Mouse (Mus musculus) liver, adult (tissue): Measurements from ENCODE around the gene Tmem37.
A peak's percentile ranks its signal among the peaks of the same experiment; 100 is the strongest.

Experiments
- GATA4 ChIP-seq: IDR thresholded peaks from 2 replicates; pipeline ENCODE4 v1.6.1; 2014; ENCODE audit warnings: mild to moderate bottlenecking, low read length; ENCODE audit not compliant: insufficient replicate concordance

Tmem37 gene

DNA sequence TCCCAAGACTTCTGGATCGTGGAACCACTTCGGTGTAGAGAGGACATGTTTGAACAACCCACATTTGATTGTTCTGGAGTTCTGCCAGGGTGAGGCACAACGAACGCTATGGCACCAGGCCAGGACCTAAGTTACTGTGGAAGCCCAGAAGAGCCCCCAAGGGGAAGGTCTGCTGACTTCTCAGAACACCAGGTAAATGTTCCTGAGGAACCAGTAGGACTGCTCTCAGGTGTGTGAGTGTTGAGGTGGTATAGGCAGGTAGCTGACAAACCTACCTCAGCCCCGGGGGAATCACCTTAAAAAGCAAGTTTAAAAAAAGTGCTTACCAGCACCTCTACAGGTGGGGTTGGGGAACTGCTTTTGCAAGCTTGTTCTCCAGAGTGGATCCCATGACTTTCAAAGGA, 31.7 kb upstream of the Tmem37 start:
- no peak for TF ChIP-seq GATA4

DNA sequence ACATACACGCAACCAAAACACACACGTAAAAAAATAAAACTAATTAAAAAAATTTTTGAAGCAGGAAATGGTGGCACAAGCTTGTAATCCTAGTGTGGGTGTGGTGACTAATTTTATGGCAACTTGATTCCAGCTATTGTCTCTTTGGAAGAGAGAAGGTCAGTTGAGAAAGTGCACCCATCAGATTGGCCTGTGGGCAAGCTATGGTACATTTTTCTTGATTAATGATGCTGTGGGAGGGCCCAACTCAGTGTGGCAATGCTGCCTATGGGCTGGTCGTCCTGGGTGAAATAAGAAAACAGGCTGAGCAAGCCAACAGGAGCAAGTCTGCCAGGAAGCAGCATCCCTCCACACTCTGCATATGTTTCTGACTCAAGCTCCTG, 27.3 kb upstream of the Tmem37 start:
- TF ChIP-seq GATA4 = no peak

DNA sequence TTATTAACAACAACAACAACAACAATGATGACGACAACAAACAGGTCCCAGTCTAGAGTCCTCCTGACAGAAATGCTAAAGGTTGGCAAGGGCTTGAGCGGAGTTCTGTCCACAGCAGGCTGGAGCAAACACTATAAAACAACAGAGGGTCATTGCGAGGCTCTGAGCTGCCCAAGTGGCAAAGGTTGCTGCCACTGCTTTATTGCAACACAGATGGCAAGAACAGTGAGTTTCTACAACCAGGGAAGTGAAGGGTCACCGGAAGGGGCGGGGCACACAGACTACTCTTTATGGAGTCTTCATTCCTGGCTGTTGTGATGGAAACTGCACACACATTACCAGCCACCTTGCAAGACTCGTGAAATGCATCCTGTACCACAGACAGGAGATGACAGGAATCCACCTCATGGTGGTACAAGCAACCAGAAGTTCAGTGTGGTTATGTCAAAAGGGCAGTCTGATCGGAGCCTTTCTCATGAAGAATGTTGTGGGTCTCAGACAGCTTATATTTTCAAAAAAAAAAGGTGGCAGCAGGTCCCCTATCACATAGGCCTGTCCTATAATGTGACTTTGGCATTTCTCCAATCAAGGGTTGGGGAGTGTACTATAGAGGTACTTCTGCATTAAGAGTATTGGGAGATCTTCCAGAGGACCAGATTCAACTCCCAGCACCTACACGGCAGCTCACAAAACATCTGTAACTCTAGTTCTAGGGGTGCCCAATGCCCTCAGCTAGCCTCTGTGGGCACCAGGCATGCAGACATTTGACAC, 26.8 kb upstream of the Tmem37 start:
- TF ChIP-seq GATA4 = no peak

DNA sequence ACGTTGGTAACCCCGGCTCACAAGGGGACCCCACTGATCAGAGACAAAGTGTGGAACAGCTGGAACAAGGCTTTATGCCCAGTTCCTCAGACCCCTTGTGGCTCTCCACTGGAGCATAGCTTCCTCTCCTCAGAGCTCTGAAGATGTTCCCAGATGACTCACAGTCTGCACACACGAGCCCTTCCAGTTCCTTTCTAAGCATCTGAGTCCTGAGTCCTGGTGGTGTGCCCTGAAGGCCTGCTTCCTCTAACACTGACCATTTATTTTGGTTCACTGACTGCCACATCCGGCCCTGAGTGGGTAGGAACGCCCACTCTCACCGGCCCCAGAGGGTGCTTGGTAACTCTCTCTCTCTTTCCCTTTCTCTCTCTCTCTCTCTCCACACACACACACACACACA, 25.6 kb upstream of the Tmem37 start:
- TF ChIP-seq GATA4 = no peak

DNA sequence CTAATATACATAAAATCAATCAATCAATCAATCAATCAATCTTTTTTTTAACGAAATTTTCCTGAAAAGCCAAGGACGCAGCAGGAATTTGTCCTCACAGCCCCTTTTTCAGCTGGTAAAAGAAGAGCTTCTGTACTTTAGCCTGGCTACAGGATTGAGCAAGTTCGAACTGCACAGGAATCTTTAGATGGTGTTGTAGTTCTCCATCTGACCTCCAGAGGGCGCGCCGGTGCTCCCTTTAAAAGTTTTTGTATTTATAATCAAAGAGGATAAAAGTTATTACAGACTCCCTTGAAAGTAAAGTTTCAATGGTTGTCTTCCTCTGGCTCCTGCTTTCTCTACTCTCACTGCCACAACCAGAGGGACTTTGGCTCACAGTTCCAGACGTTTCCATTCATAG, 24.5 kb upstream of the Tmem37 start:
- TF ChIP-seq GATA4 = no peak

DNA sequence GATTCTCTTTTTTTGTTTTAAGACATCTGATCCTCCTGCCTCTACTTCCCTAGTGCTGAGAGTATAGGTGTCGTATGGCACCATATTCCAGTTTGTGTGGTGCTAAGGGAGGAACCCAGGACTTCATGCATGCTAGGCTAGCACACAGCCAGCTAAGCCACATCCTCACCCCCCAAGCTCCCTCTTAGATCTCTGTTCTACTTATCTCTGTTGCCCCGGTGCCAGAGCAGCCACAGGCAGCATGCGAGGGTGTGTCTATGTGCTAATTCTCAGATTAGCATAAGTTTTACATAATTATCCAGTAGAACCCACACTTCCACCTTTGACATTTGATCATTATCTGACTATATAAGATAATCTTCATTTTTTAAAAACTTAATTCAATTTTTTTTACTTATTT, 21.0 kb upstream of the Tmem37 start:
- TF ChIP-seq GATA4 = no peak

DNA sequence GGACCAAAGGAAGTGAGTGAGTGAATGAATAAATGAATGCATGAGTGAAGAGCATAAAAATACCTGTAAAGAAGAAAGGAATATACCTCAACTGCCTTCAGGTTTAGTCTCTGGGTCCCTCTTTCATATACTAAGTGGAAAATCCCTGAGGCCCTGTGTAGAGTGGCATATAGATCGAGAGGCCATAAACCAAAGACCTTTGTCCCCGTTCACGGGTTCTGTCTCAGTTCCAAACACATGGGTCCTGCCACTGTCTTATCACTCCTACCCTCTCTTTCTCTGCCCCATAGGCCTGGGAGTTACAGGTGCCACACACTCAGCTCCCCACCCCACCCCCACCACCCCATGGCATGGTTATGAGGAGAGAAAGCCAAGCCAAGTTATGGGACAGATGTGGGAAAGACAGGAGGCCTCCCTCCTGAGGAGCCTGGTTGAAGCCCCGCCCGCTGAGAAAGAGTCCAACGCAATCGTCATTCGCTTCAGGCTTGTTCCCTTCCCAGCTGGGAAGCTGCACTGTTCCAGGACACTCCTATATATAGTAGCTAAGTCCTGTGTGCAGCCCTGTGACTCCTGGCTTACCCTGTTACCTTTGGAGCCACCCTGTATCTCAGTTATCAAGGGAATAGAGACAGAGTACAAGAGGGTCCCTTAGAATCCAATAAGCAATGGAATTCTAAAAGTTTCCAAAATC, 17.2 kb upstream of the Tmem37 start:
- TF ChIP-seq GATA4 = no peak

DNA sequence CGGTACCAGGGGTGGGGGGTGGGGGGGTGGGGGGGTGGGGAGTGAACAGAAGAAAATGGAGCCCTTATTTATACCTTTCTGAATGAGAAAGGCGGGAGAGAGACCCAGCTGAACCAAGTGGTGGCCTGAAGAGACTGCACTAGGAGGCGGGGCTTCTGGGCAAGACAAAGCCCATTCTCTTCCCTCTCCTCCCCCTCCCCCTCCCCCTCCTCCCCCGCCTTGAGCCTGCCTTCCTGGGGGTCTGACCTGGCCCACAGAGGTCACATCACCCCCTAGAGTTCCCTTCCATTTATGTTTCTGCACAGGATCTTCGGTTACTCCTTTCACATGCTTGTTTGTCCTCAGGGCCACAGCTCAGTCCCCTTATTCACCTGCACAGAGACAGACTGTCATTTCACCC, 15.3 kb upstream of the Tmem37 start:
- TF ChIP-seq GATA4 = no peak

DNA sequence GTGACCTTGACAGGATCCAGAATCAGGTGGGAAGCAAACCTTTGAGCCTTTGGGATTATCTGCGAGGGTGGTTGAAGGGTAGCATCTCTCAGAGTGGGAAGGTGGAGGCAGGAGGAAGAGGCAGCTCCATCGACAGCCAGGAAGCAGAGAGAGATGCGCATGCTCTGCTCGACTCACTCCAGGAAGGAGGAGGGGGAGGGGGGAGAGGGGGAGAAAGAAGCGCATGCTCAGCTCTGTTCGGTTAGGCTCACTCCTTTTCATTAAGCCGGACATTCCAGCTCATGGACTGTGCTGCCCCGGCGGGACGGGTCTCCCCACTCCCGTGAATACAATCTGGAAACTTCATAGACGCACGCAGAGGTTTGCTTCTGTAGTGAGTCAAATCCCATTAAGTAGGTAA, 12.8 kb upstream of the Tmem37 start:
- peak; percentile 43; the same call in 1 of the 2 replicates for TF ChIP-seq GATA4

DNA sequence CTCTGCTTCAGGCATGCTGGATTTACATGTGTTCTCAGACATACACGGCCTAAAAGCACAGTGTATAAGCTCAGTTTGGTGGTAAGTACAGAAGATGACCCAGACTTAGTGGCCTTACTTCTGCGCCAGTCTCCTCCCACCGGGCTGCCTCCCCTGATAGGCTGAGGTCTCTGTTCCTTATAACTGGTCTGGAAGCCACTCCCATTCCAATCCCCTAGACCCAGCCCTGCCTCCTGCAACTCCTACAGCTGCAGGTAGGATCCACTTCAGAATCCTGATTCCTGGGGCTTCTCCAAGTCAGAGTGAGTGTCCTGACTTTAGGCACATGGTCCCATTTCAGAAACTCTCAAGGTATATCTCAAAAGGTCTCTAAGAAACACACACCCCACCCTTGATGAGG, 11.8 kb upstream of the Tmem37 start:
- TF ChIP-seq GATA4 = no peak

DNA sequence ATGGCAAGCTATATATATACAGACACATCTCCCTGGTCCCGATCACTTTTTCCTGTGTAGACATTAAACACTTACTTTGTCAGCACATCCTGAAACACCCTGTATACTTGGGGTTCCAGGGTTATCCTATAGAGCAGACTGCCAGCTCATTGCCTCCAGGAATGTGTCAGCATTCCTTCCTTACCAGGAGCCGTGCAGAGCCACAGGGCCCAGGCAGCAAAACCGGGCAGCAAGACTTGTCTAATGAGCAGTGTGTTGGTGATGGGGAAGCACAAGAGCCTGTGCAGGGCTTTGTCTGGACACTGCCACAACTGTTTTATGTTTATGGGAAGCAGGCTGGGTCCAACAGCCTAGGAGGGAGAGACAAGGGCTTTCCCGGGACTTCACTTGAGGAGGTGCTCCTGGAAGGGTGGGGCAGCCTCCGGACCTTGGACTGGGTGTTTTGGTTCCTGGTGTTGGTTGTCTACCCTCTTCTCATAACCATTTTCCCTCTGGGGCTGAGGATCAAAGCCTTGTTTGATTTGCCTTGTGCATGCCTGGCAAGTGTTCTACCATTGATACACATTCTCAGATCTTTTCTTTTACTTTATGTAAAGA, 10.1 kb upstream of the Tmem37 start:
- TF ChIP-seq GATA4 = no peak

DNA sequence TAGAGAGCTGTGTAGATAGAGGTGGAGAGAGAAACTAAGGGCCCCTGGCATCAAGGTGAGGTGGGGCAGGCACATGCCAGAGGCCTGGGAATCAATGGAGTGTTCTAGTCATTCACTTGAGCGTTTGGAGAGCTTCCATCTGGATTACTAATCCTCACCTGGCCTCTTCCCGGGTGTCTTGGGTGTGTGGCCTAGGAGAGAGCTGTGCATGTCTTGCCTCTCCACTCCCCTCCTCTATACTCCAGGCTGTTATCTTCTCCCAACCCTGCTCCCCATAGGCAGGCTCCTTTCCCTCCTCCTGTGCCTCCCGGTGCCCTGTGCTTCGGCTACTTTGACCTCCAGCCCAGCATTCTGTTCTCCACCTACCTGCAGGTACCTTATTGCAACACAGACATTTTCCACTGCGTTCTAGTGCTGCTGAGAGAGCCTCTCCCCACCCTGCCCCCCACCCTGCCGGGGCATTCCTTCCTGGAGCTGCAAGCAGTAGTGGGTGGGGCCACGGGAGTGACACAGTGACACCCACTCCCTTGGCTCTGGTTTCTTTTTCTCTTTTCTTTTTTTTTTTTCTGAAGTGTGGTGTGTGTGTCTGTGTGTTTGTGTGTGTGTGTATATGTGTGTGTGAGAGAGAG, 9.2 kb upstream of the Tmem37 start:
- no peak for TF ChIP-seq GATA4

DNA sequence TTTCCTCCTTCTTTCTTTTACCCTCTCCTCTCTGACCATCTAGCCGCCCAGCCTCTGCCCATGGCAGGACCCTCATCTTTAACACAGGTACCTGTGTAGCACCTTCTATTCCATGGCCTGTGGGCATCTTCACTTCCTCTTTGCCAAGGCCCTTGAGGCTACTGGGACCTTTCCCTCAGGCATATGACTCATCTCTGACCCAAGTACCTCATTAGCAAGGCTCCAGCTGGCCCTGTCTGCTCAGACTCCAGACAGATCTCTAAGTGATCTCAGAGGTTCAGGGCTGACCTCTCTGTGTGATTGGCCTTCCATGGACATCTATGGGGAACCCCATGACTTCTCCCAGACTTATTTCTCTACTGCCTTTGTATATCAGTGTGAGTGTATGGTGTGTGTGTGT, 6.8 kb upstream of the Tmem37 start:
- no peak for TF ChIP-seq GATA4

DNA sequence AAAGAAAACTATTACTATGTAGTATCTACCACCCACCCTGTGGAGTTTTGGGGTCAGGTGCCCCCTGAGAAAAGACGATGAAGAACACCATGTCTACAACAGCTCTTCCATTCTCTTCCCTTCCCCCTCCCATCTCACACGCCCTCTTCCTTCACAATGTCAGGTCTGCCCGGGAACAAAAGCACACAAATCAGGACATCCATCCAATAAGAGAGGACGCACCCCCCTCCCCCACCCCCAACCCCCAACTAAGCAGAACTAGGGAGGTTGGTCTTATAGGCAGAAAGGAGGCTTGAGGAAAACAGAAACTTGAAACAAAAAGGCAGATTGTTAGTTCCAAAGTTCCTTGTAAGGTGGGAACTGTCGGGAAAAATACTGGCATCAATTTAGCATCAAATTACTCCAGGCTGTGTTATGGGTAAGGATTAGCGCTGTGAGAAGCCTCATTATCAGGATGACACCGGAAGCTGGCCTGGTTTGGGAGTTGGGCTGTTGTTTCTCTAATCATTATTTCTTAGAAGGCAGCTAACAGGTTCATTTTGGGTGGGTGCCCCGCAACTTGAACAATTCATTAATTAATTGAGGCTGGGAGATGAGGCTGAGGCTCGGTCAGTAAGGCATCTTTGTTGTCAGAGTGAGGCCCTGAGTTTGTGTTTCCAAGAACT, 4.0 kb upstream of the Tmem37 start:
- TF ChIP-seq GATA4 = no peak

DNA sequence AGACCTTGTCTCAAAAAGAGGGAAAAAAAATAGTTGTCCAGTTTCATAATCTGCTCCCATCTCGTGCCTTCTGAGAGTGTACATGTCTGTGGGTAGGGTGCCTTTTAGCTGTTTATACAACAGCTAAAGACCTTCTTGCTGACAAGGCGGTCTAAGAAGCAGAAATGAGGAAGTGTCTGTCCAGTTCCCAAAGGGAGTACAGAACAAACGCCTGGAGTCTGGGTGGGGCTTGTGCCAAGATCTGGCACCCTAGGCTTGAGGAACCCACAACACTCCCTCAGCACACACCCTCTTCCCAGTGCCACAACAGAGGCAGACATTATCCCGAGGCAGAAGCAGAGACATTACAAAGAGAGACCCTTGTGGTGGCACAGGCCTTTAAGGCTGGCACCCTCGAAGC, 1.6 kb upstream of the Tmem37 start:
- TF ChIP-seq GATA4 = no peak
